Mouse (Mus musculus) E14TG2a.4 (cell line): Measurements from ENCODE around the gene Gm45717.

Source experiments
- H3K27me3 ChIP-seq: 2 replicates; pipeline ENCODE4 v1.6.1; 2014; ENCODE audit warnings: low read length, control low read depth; ENCODE audit not compliant: insufficient read depth
- H3K36me3 ChIP-seq: 2 replicates; pipeline ENCODE4 v1.6.1; 2014; ENCODE audit warnings: low read length, control low read depth; ENCODE audit not compliant: insufficient read depth
- H3K4me1 ChIP-seq: replicated peaks from 2 replicates; pipeline ENCODE4 v1.6.1; 2014; ENCODE audit warnings: low read depth, low read length, control low read depth
- H3K4me3 ChIP-seq: replicated peaks from 2 replicates; pipeline ENCODE4 v1.5.1; 2014; ENCODE audit warnings: mild to moderate bottlenecking, low read length
- H3K9me3 ChIP-seq: 2 replicates; pipeline ENCODE4 v1.6.1; 2014; ENCODE audit warnings: low read length, control low read depth
- CTCF ChIP-seq: conservative IDR thresholded peaks from 2 replicates; pipeline ENCODE4 v1.5.1; 2014; ENCODE audit warnings: low read length
- NANOG ChIP-seq: IDR thresholded peaks from 2 replicates; pipeline ENCODE4 v1.6.1; 2014; ENCODE audit warnings: borderline replicate concordance, low read length, mixed read lengths
- POU5F1 ChIP-seq: IDR thresholded peaks from 2 replicates; pipeline ENCODE4 v1.6.1; 2014; ENCODE audit warnings: low read length, borderline replicate concordance

Gm45717 gene

DNA sequence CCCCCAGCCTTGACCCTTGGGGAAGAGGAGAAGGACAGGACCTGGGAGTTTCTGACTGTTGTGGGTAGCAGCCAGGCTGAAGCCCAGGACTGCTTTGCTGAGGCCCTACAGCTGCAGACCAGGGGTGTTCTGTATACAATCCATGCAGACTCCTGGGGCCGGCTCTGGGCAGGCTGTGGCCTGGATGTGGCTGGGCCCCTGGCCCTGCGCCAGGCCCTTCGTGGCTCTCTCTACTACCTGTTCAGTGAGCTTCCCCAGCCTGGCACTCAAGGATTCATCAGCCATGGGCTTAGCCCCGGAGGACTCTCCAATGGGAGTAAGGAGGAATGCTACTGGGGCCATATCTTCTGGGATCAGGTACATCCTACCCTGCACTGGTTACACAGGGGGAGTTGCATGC is 12.4 kb downstream of the Gm45717 start:
- TF ChIP-seq CTCF (no peak), NANOG (no peak), POU5F1 (no peak)
- Histone ChIP-seq H3K36me3 (peaks cover 55% of the 10 kb centered on the region), H3K9me3 (no peaks in the 10 kb centered on the region), H3K4me3 (peak overlapping the region; percentile 80), H3K27me3 (no peaks in the 10 kb centered on the region), H3K4me1 (peaks cover 87% of the 10 kb centered on the region)

DNA sequence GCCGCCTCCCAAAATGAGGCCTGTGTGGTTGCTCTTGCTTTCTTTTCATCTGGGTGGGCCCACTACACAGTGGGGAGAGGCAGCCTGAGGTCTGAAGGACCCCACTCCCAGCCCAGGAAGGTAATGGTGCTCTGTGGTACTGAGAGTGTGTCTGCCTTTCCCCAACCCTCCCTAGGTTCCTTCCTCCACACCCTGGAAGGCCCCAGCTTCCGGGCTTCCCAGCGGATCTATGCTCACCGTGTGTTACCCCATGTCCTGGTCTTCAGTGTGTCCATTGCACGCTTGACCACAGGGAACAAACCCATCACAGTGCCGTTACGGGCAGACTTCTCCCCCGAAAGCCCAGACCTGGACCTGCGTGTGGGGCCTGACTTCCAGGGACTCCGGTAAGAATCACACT is 12.9 kb downstream of the Gm45717 start:
- Histone ChIP-seq H3K36me3 (peaks cover 49% of the 10 kb centered on the region), H3K4me1 (peaks cover 86% of the 10 kb centered on the region), H3K4me3 (peak overlapping the region; percentile 80), H3K27me3 (no peaks in the 10 kb centered on the region), H3K9me3 (no peaks in the 10 kb centered on the region)
- TF ChIP-seq POU5F1 = no peak
- TF ChIP-seq CTCF = no peak
- TF ChIP-seq NANOG = no peak

DNA sequence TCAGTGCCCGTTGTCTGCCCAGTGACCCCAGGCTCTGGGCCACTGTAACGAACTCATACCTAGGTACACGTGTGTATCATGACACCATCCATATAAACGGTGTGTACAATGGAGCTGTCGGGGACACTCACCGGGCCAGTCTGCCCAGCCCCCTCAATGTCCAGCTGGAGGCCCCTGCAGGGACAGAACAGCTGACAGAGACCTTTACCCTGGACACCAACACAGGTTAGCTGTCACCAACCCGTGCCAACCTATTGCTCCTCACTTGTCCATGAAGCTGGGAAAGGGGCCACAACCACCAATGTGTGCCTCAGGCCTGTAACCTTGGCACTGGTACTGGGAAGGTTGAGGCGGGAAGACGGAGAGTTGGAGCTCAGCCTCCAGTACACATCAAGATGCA is 13.4 kb downstream of the Gm45717 start:
- Histone ChIP-seq H3K4me1 (peaks cover 87% of the 10 kb centered on the region), H3K27me3 (no peaks in the 10 kb centered on the region), H3K9me3 (no peaks in the 10 kb centered on the region), H3K4me3 (peak overlapping the region; percentile 80), H3K36me3 (peaks cover 44% of the 10 kb centered on the region)
- no peak for TF ChIP-seq POU5F1

DNA sequence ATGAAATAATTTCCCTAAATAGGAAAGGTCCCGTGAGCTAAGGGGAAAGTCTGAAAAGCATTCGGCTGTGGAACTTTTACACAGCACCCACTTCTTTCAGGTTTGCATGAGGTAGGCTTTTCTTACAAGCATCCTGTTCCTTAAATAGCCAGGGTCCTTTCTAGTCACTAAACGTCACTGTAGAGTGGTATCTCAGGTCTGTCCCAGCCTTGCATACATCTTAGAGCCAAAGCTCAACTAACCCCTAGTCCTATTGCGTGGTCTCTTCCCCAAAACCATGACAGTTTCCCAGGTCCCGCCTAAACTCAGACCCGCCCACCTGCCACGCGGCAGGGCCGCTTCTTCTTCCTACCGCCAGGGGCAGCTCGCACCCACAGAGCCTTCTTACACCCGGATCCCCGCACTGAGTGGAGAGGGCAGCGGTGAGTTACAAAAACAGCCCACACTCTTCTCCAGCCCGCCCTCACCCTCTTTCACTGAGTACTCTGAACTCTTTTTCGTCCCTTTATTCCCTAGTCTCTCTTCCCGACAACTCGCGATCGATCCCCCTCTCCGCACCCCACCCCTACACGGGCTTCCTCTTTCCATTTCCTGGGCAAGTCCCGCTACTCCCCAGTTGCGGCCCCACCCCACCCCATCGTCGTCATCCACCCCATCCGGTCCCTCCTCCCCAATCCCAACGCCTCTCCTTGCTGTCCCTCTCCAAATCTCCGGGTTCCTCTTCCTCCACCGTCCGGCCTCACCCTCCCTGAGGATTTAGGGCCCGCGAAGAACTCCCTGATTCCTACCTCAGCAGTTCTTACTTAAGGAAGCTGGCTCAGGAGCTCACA is 14.3 kb downstream of the Gm45717 start, which contains the start of gene Pgghg:
Gene Pgghg, plus strand, starts transcription at position 170 of the 830 bp plus-strand sequence.
- Histone ChIP-seq H3K36me3 (peaks cover 35% of the 10 kb centered on the region), H3K9me3 (no peaks in the 10 kb centered on the region), H3K4me3 (peak within 1 kb of the TSS; percentile 80), H3K27me3 (no peaks in the 10 kb centered on the region), H3K4me1 (peaks cover 88% of the 10 kb centered on the region)
- TF ChIP-seq CTCF (peak; percentile 81), NANOG (no peak)

DNA sequence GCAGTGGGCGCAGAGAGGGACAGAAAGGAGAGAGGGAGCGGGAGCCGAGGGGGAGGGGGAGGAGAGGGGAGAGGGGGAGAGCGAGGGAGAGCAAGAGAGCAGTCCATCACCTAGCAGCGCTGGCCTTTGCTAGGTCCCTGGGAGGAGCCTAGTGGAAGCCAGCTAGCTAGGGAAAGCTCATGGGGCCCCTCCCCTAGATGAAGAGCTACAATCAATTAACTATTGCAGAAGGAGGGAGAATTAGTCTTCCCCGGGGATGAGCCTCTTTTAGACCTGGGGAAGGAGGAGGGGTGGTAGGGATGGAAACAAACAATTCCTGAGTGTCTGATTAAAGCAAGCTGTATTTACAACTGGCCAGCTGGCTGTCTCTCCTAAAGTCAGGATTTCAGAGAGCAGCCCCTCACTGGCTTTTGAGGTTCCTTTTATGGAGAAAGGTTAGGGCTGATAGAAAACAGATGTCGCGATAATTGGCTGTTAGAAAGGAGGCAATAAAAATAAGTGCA is 16.0 kb downstream of the Gm45717 start:
- TF ChIP-seq CTCF (no peak), NANOG (no peak), POU5F1 (no peak)
- Histone ChIP-seq H3K27me3 (no peaks in the 10 kb centered on the region), H3K36me3 (peaks cover 18% of the 10 kb centered on the region), H3K9me3 (no peaks in the 10 kb centered on the region), H3K4me3 (peak overlapping the region; percentile 62), H3K4me1 (peaks cover 83% of the 10 kb centered on the region)

DNA sequence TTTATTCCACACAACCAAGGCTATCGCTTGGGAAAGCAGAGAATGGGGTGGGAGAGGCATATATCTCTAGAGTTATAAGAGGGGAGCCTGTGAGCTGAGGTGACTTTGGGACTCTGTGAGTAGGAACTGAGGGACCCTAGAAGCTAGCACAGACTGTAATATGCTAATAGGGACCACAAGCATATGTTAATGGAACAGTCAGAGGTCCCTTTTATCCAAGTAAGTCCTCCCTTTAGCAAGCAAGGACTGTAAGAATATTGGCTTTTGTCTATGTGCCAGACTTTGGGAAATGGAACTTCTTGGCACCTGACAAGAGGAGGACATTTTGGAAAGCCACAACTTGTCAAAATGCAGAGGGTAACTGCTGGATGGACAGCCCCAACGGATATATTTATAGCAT is 16.8 kb downstream of the Gm45717 start:
- Histone ChIP-seq H3K9me3 (no peaks in the 10 kb centered on the region), H3K4me1 (peaks cover 76% of the 10 kb centered on the region), H3K4me3 (peak overlapping the region; percentile 62), H3K27me3 (0 out of 2 replicates have a peak, but pooled peaks cover 4% of the 10 kb centered on the region), H3K36me3 (peaks cover 12% of the 10 kb centered on the region)
- TF ChIP-seq CTCF (no peak), POU5F1 (no peak; the same call in 1 of the 2 replicates), NANOG (no peak)

DNA sequence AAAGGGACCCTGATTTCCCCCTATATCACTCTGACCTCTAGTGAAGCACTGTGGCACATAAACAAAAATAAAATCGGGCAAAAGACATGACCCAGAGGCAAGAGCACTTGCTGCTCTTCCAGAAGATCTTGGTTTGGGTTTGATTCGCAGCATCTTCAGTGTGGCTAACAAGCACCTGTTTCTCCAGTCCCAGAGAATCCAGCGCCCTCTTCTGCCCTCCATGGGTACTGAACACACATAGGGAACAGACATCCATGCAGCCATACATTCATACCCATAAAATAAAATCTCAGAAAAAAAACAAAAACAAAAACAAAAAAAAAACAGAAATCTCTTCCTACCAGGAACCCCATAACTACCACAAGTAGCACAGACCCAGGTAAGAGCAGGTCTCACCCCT is 17.3 kb downstream of the Gm45717 start:
- no peaks in the 10 kb centered on the region for H3K9me3 ChIP-seq
- H3K4me3 ChIP-seq = peak overlapping the region; percentile 62
- H3K27me3 ChIP-seq = 0 out of 2 replicates have a peak, but pooled peaks cover 4% of the 10 kb centered on the region
- peaks cover 8% of the 10 kb centered on the region for H3K36me3 ChIP-seq
- TF ChIP-seq NANOG = no peak
- peak; percentile 61 for TF ChIP-seq CTCF
- H3K4me1 ChIP-seq = peaks cover 71% of the 10 kb centered on the region

DNA sequence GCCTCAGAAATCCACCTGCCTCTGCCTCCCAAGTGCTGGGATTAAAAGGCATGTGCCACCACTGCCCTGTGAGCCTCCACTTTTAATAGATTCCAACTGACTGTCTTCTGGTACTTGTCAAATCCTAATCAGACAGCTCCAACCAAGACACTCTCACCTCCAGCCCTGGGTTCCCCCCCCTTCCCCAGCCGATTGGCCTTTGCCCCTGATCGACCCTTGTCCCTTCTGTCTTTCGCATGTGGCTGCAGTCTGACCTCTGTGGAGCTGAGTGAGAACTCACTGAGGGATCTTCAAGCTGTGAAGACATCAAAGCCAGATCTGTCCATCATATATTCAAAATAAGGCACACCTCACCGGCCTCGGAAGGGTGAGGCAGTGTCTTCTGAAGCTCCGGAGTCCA is 28.6 kb downstream of the Gm45717 start:
- H3K4me1 ChIP-seq = peaks cover 21% of the 10 kb centered on the region
- H3K9me3 ChIP-seq = no peaks in the 10 kb centered on the region
- TF ChIP-seq NANOG = no peak
- TF ChIP-seq POU5F1 = no peak
- no peak for TF ChIP-seq CTCF

More for the DNA sequence above, 28.6 kb downstream of the Gm45717 start:
- peaks cover 46% of the 10 kb centered on the region for H3K27me3 ChIP-seq
- H3K4me3 ChIP-seq = no peak overlapping the region
- H3K36me3 ChIP-seq = no peaks in the 10 kb centered on the region
